Mouse (Mus musculus) liver, embryonic 15.5 days (tissue): ENCODE measurements around the gene Gm49396. TPM values are rescaled to one million over a fixed set of nuclear protein-coding genes. Genes with fewer than 3 reads are reported as not detected.

Experiments
- ATAC-seq: fragments of 200-750 bp; cut with Nextera tagmentation; 2 replicates; pipeline ENCODE4 v1.8.0; 2017; ENCODE audit warnings: moderate number of reproducible peaks, mild to moderate bottlenecking, moderate library complexity; ENCODE audit not compliant: insufficient read depth
- H3K27ac ChIP-seq: fragments of 300-500 bp; sonication (generic); replicated peaks from 2 replicates; pipeline ENCODE4 v1.5.1; 2015; ENCODE audit warnings: mild to moderate bottlenecking, inconsistent platforms
- H3K27me3 ChIP-seq: fragments of 300-500 bp; sonication (generic); 2 replicates; pipeline ENCODE4 v1.6.1; 2015; ENCODE audit warnings: mild to moderate bottlenecking, inconsistent platforms
- H3K36me3 ChIP-seq: fragments of 300-500 bp; sonication (generic); replicated peaks from 2 replicates; pipeline ENCODE4 v1.6.1; 2015; ENCODE audit warnings: moderate library complexity, mild to moderate bottlenecking, inconsistent platforms
- H3K4me1 ChIP-seq: fragments of 300-500 bp; sonication (generic); replicated peaks from 2 replicates; pipeline ENCODE4 v1.6.1; 2015; ENCODE audit warnings: inconsistent platforms
- H3K4me2 ChIP-seq: fragments of 300-500 bp; sonication (generic); 2 replicates; pipeline ENCODE4 v1.6.1; 2015; ENCODE audit warnings: moderate library complexity, mild to moderate bottlenecking, inconsistent platforms
- H3K4me3 ChIP-seq: fragments of 300-500 bp; sonication (generic); replicated peaks from 2 replicates; pipeline ENCODE4 v1.5.1; 2015; ENCODE audit warnings: mild to moderate bottlenecking, inconsistent platforms
- H3K9ac ChIP-seq: fragments of 300-500 bp; sonication (generic); 2 replicates; pipeline ENCODE4 v1.6.1; 2015; ENCODE audit warnings: moderate library complexity, mild to moderate bottlenecking, inconsistent platforms
- H3K9me3 ChIP-seq: fragments of 300-500 bp; sonication (generic); replicated peaks from 2 replicates; pipeline ENCODE4 v1.6.1; 2016; ENCODE audit warnings: inconsistent platforms
- WGBS: fragments of 180-500 bp; shearing (Covaris S2); methylation state at CpG from one replicate; pipeline ENCODE4 v1.1.7; 2015; ENCODE audit warnings: mixed read lengths; ENCODE audit not compliant: insufficient replicate concordance; 5-methylcytosine and 5-hydroxymethylcytosine counted together
- polyA plus RNA-seq: library from polyadenylated mRNA; unstranded; fragments of >200 nt; fragmentation: Nextera tagmentation; extraction: Ambion mirVana; gene quantifications from 2 replicates; pipeline ENCODE4 v1.2.1, GENCODE M21; 2015

Gm49396 gene
- polyA plus RNA-seq, 1 experiment from 2014 or later, result 3.4 TPM

DNA sequence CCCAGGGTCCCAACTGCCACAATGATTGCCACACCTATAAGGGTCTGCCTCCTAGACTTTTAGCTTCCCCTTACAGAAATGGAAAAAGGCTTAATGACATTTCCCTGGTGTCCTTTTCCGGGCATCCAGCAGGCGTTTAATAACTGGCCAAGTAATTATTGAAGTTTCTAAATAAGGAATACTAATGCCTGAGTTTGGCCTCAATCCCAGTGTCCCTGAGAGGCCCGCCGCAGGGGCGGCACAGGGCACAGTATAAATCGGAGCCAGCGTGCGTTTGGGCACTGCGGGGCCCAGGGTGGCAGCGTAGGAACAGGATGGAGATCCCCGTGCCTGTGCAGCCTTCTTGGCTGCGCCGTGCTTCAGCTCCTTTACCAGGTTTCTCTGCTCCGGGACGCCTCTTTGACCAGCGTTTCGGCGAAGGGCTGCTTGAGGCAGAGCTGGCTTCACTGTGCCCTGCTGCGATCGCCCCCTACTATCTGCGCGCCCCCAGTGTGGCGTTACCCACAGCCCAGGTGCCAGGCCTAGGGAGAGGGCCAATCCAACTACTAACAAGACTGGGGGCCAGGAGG is 10.0 kb upstream of the Gm49396 start:
- H3K4me1 ChIP-seq, result peaks cover 39% of the 10 kb centered on the region
- peak overlapping the region; percentile 91 for H3K9ac ChIP-seq
- ATAC-seq, result no peak
- no peaks in the 10 kb centered on the region for H3K9me3 ChIP-seq
- peak overlapping the region; percentile 95 for H3K27ac ChIP-seq
- H3K36me3 ChIP-seq, result peaks cover 47% of the 10 kb centered on the region
- H3K27me3 ChIP-seq, result no peaks in the 10 kb centered on the region
- H3K4me2 ChIP-seq, result peak overlapping the region; percentile 97
- 4% methylated on average over 23 of the region's 23 CpGs for WGBS
- peak overlapping the region; percentile 72 for H3K4me3 ChIP-seq

- Histone ChIP-seq H3K27me3 (no peaks in the 10 kb centered on the region), H3K9ac (peak overlapping the region; percentile 91; the same call in 1 of the 2 replicates), H3K4me3 (peak overlapping the region; percentile 72), H3K36me3 (peaks cover 43% of the 10 kb centered on the region), H3K27ac (peak overlapping the region; percentile 95; the same call in 1 of the 2 replicates), H3K4me2 (peak overlapping the region; percentile 97), H3K4me1 (peaks cover 48% of the 10 kb centered on the region), H3K9me3 (no peaks in the 10 kb centered on the region)
- no peak for ATAC-seq
- 80% methylated on average over 22 of the region's 22 CpGs for WGBS
These were observed 9.1 kb upstream of the Gm49396 start for GRCm38 (mm10) chr7:30553810-30554584.

DNA sequence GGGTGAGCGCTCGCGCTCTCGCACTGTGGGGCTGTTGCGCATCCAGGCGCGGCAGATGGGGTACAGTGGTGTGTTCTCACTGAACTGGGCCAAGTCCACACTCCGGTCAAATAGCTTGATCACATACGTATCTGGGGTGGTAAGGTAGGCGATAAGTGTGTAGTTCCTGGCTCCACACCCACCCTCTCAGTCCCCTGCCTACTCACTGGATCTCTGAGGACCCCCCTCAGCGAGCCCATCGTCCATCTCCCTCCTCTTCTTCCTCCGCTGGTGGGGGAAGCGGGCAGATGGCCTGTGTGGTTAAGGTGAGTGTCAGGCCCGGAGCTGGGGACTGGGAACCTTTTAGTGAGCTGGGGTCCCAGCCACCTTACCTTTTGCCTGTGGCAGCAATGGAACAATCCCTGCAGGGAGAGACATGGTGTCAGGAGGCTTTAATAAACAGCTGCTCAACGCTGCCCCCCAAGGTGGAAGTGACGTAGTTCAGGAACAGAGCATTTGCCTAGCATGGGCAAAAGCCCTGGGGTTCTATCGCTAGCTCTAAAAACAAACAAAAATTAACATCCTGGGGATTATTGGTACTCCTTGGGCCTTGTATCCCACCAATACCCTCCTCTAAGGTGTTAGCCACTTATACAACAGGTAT is 6.1 kb upstream of the Gm49396 start:
- H3K27me3 ChIP-seq, result no peaks in the 10 kb centered on the region
- no peak overlapping the region for H3K27ac ChIP-seq
- H3K4me1 ChIP-seq, result peaks cover 58% of the 10 kb centered on the region
- 88% methylated on average over 18 of the region's 18 CpGs for WGBS
- no peak overlapping the region for H3K4me2 ChIP-seq
- no peaks in the 10 kb centered on the region for H3K9me3 ChIP-seq
- ATAC-seq, result no peak
- H3K36me3 ChIP-seq, result peaks cover 42% of the 10 kb centered on the region
- no peak overlapping the region for H3K4me3 ChIP-seq
- H3K9ac ChIP-seq, result no peak overlapping the region

GRCm38 (mm10) chr7:30557901-30558514 is 5.1 kb upstream of the Gm49396 start:
- H3K4me1 ChIP-seq, result peaks cover 57% of the 10 kb centered on the region
- peak overlapping the region; percentile 75 for H3K4me3 ChIP-seq
- ATAC-seq, result no peak
- peak overlapping the region; percentile 74 for H3K9ac ChIP-seq
- peaks cover 42% of the 10 kb centered on the region for H3K36me3 ChIP-seq
- H3K27me3 ChIP-seq, result no peaks in the 10 kb centered on the region
- H3K4me2 ChIP-seq, result peak overlapping the region; percentile 82
- no peaks in the 10 kb centered on the region for H3K9me3 ChIP-seq
- WGBS, result 83% methylated on average over 13 of the region's 13 CpGs
- peak overlapping the region; percentile 87 for H3K27ac ChIP-seq

DNA sequence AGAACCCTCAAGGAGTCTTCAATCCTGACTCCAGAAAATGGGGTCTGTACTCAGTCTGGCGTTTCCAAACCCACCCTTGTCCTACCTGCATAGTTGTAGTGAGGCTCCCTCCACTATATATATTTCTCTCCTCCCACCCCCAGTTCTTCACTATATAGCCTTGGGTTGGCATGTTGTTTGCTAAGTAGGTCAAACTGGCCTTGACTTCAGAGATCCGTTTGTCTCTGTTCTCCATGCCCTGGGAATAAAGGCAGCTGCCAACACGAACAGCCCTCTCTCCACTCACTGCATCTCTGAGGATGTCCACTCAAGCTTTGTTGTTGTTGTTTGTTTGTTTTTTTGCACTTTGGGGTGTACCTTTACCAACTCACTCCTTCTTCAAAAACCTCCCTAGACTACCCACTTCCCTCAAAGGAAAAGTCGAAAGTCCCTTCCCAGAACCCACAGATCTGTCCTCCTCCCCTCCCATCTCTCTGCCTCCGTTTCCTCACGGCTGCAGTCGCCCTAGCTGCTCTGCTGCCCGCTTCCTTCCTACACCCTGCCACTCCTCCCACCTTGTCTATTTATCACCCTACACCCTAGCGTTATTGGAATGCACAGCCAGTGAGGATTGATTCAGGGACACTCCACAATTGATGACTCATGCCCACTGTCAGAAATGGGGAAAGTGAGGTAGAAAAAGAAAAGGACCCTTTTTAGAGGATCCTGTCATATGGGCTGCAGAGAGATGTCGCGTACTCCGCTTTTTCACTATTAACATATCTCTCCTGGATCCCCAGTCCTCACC is 4.3 kb upstream of the Gm49396 start:
- H3K27me3 ChIP-seq, result no peaks in the 10 kb centered on the region
- peak overlapping the region; percentile 74 for H3K9ac ChIP-seq
- peaks cover 52% of the 10 kb centered on the region for H3K4me1 ChIP-seq
- no peaks in the 10 kb centered on the region for H3K9me3 ChIP-seq
- peak overlapping the region; percentile 87 for H3K27ac ChIP-seq
- H3K36me3 ChIP-seq, result peaks cover 42% of the 10 kb centered on the region
- peak overlapping the region; percentile 82 for H3K4me2 ChIP-seq
- ATAC-seq, result peak; percentile 50
- 7% methylated on average over 12 of the region's 12 CpGs for WGBS
- peak overlapping the region; percentile 75 for H3K4me3 ChIP-seq

DNA sequence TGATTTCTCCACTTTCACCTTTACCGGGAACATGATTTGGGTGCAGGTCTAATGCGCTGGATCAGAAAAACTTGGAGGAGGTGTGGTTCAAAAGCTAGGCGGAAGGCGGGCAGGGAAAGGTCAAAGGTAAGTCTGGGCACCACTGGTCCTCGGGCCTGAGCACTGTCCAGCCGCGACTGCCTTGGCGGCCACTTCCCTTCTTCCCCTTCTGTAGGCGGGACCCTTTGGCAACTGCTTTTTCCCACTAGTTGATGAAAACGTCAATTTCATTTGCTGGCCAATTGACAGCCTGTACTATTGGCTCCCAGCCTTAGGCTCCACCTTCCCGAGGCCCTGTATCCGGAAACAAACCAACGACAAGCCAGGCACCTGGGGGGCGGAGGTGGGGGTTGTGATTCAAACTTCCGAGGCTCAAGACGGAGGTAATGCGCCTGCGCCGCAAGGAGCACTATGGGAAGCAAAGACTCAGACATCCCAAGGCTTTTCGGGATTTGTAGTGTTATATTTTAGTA is 3.6 kb upstream of the Gm49396 start, which contains the start of gene Lin37:
Lin37 (minus strand) TSS at position 396 of the 512 bp plus-strand sequence.
- peak within 1 kb of the TSS; percentile 87 for H3K27ac ChIP-seq

DNA sequence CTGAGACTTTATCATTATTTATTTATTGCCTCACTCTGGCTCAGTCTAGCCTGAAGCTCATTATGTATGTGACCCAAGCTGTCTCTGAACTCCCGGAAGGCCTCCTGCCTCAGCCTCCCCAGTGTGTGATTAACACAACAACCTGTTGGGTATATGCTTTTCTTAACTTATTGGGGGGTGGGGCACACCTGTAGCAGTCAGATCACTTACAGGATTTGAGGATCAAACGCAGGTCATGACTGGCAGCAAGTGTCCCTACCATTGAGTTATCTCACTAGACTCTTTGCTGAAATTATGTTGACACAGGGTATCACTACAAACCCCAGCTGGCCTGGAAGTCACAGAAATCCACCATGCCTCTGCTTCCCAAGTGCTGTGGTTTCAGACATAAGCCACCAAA is 2.8 kb upstream of the Gm49396 start:
- no peaks in the 10 kb centered on the region for H3K27me3 ChIP-seq
- no peaks in the 10 kb centered on the region for H3K9me3 ChIP-seq
- peak overlapping the region; percentile 74; the same call in 1 of the 2 replicates for H3K9ac ChIP-seq
- H3K4me3 ChIP-seq, result peak overlapping the region; percentile 75; the same call in 1 of the 2 replicates
- peaks cover 36% of the 10 kb centered on the region for H3K36me3 ChIP-seq
- WGBS, result 77% methylated on average over 2 of the region's 2 CpGs
- peak overlapping the region; percentile 82; the same call in 1 of the 2 replicates for H3K4me2 ChIP-seq
- peak overlapping the region; percentile 87 for H3K27ac ChIP-seq
- peaks cover 53% of the 10 kb centered on the region for H3K4me1 ChIP-seq
- no peak for ATAC-seq

More for the DNA sequence above, 3.6 kb upstream of the Gm49396 start, which contains the start of gene Lin37:
- ATAC-seq, result peak; percentile 80
- Histone ChIP-seq H3K4me2 (peak within 1 kb of the TSS; percentile 82), H3K4me1 (peaks cover 53% of the 10 kb centered on the region), H3K36me3 (peaks cover 37% of the 10 kb centered on the region), H3K9me3 (no peaks in the 10 kb centered on the region), H3K27me3 (no peaks in the 10 kb centered on the region), H3K9ac (peak within 1 kb of the TSS; percentile 74), H3K4me3 (peak within 1 kb of the TSS; percentile 75)
- WGBS, result under 1% methylated on average over 20 of the region's 20 CpGs

GRCm38 (mm10) chr7:30562526-30563116 is 523 bp upstream of the Gm49396 start:
- Histone ChIP-seq H3K27ac (peak overlapping the region; percentile 84), H3K4me1 (peaks cover 44% of the 10 kb centered on the region), H3K4me3 (peak overlapping the region; percentile 71), H3K9me3 (no peaks in the 10 kb centered on the region), H3K27me3 (no peaks in the 10 kb centered on the region), H3K4me2 (peak overlapping the region; percentile 86), H3K36me3 (peaks cover 31% of the 10 kb centered on the region), H3K9ac (peak overlapping the region; percentile 70)
- no peak for ATAC-seq
- under 1% methylated on average over 27 of the region's 27 CpGs for WGBS

DNA sequence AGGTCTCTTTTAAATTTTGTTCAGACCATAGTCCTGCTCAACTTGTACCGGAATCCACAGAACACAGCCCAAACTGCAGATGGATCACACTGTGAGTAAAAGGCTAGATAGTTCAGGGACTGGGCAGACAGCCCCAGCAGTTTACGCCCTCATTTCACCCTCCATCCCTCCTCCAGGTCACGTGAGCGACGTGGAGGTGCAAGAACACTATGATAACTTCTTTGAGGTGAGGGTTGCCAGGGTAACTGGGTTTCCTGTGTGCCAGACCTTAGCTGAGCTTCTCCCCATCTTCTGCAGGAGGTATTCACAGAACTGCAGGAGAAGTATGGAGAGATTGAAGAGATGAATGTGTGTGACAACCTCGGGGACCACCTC is 749 bp downstream of the Gm49396 start:
- WGBS, result 28% methylated on average over 6 of the region's 6 CpGs
- Histone ChIP-seq H3K4me1 (peaks cover 32% of the 10 kb centered on the region), H3K27ac (peak overlapping the region; percentile 92), H3K9ac (peak overlapping the region; percentile 68), H3K9me3 (no peaks in the 10 kb centered on the region), H3K4me3 (peak overlapping the region; percentile 71), H3K36me3 (peaks cover 38% of the 10 kb centered on the region), H3K27me3 (no peaks in the 10 kb centered on the region), H3K4me2 (peak overlapping the region; percentile 86)
- no peak for ATAC-seq
